Mouse (Mus musculus) forebrain, embryonic 10.5 days (tissue): ENCODE data around the gene 2610008E11Rik. TPM values are rescaled to one million over a fixed set of nuclear protein-coding genes. Genes with fewer than 3 reads are reported as not detected.
"Not testable (repeated sequence)": the region's sequence is repeated elsewhere in the genome, so short reads cannot be mapped to it uniquely, and the experiment has no call there.

Experiments used
- DNase-seq: peaks from one replicate; pipeline ENCODE4 v3.0.0-alpha.2; 2017; ENCODE audit warnings: low spot score; ENCODE audit errors: extremely low spot score
- H3K27ac ChIP-seq: fragments of 300-500 bp; sonication (generic); 2 replicates; pipeline ENCODE4 v1.5.1; 2016; ENCODE audit warnings: mild to moderate bottlenecking
- H3K27me3 ChIP-seq: fragments of 300-500 bp; sonication (generic); 2 replicates; pipeline ENCODE4 v1.6.1; 2016; ENCODE audit warnings: mild to moderate bottlenecking; ENCODE audit not compliant: poor library complexity, severe bottlenecking
- H3K36me3 ChIP-seq: fragments of 300-500 bp; sonication (generic); replicated peaks from 2 replicates; pipeline ENCODE4 v1.6.1; 2016; ENCODE audit warnings: mild to moderate bottlenecking, moderate library complexity
- H3K4me1 ChIP-seq: fragments of 300-500 bp; sonication (generic); 2 replicates; pipeline ENCODE4 v1.6.1; 2016
- H3K4me3 ChIP-seq: fragments of 300-500 bp; sonication (generic); 2 replicates; pipeline ENCODE4 v1.5.1; 2016; ENCODE audit warnings: mild to moderate bottlenecking, moderate library complexity
- H3K9me3 ChIP-seq: fragments of 300-500 bp; sonication (generic); 2 replicates; pipeline ENCODE4 v1.6.1; 2016; ENCODE audit warnings: mild to moderate bottlenecking, moderate library complexity
- WGBS: fragments of 180-500 bp; shearing (Covaris S2); methylation state at CpG from one replicate; pipeline ENCODE4 v1.1.7; 2016; 5-methylcytosine and 5-hydroxymethylcytosine counted together
- polyA plus RNA-seq: library from polyadenylated mRNA; unstranded; fragments of >200 nt; fragmentation: Nextera tagmentation; extraction: Ambion mirVana; gene quantifications from 2 replicates; pipeline ENCODE4 v1.2.1, GENCODE M21; 2016

The 2610008E11Rik gene
- 25.8 TPM in 2 replicates for polyA plus RNA-seq

GRCm38 (mm10) chr10:79097161-79097754 lies at the start of gene 2610008E11Rik:
Gene 2610008E11Rik, minus strand, starts transcription at chr10:79097600.
- H3K4me3 ChIP-seq, result peak within 1 kb of the TSS; percentile 89
- no peaks in the 10 kb centered on the region for H3K9me3 ChIP-seq
- H3K27me3 ChIP-seq, result no peaks in the 10 kb centered on the region
- peaks cover 17% of the 10 kb centered on the region for H3K4me1 ChIP-seq
- WGBS, result under 1% methylated on average over 36 of the region's 36 CpGs
- peaks cover 25% of the 10 kb centered on the region for H3K36me3 ChIP-seq
- peak within 1 kb of the TSS; percentile 99 for H3K27ac ChIP-seq
- DNase-seq, result peak; percentile 89

- Histone ChIP-seq H3K4me1 (0 out of 2 replicates have a peak, but pooled peaks cover 3% of the 10 kb centered on the region), H3K36me3 (no peaks in the 10 kb centered on the region), H3K27me3 (no peaks in the 10 kb centered on the region), H3K27ac (no peak overlapping the region; the same call in 1 of the 2 replicates), H3K9me3 (no peaks in the 10 kb centered on the region), H3K4me3 (no peak overlapping the region)
- 57% methylated on average over 4 of the region's 4 CpGs for whole genome bisulfite sequencing
- DNase-seq, result peak; percentile 42
Observed at GRCm38 (mm10) chr10:79116125-79116849, 18.9 kb upstream of the 2610008E11Rik start.

GRCm38 (mm10) chr10:79115085-79115484 lies 17.7 kb upstream of the 2610008E11Rik start:
- no peak for DNase-seq
- H3K27ac ChIP-seq, result no peak overlapping the region
- 81% methylated on average over 1 of the region's 1 CpGs for WGBS
- no peak overlapping the region for H3K4me3 ChIP-seq
- H3K4me1 ChIP-seq, result 0 out of 2 replicates have a peak, but pooled peaks cover 3% of the 10 kb centered on the region
- no peaks in the 10 kb centered on the region for H3K27me3 ChIP-seq
- no peaks in the 10 kb centered on the region for H3K36me3 ChIP-seq
- no peaks in the 10 kb centered on the region for H3K9me3 ChIP-seq

- H3K27ac ChIP-seq, result no peak overlapping the region
- no peaks in the 10 kb centered on the region for H3K36me3 ChIP-seq
- DNase-seq, result no peak
- peaks cover 9% of the 10 kb centered on the region for H3K4me1 ChIP-seq
- no peaks in the 10 kb centered on the region for H3K9me3 ChIP-seq
- no peaks in the 10 kb centered on the region for H3K27me3 ChIP-seq
- no peak overlapping the region for H3K4me3 ChIP-seq
- 89% methylated on average over 5 of the region's 5 CpGs for WGBS
Observed at GRCm38 (mm10) chr10:79110482-79110881, 13.1 kb upstream of the 2610008E11Rik start.

- no peaks in the 10 kb centered on the region for H3K36me3 ChIP-seq
- 79% methylated on average over 1 of the region's 1 CpGs for WGBS
- DNase-seq, result no peak
- no peaks in the 10 kb centered on the region for H3K9me3 ChIP-seq
- no peak overlapping the region for H3K4me3 ChIP-seq
- H3K27me3 ChIP-seq, result no peaks in the 10 kb centered on the region
- H3K27ac ChIP-seq, result no peak overlapping the region
- H3K4me1 ChIP-seq, result peaks cover 9% of the 10 kb centered on the region
Observed at GRCm38 (mm10) chr10:79109156-79109555, 11.8 kb upstream of the 2610008E11Rik start.

- Histone ChIP-seq H3K4me1 (peaks cover 9% of the 10 kb centered on the region), H3K27me3 (no peaks in the 10 kb centered on the region), H3K9me3 (no peaks in the 10 kb centered on the region), H3K27ac (no peak overlapping the region), H3K4me3 (no peak overlapping the region), H3K36me3 (no peaks in the 10 kb centered on the region)
- no peak for DNase-seq
- 77% methylated on average over 2 of the region's 2 CpGs for WGBS
Observed at GRCm38 (mm10) chr10:79107531-79107930, 10.1 kb upstream of the 2610008E11Rik start.

- Histone ChIP-seq H3K9me3 (no peaks in the 10 kb centered on the region), H3K4me3 (no peak overlapping the region), H3K27me3 (no peaks in the 10 kb centered on the region), H3K4me1 (peaks cover 9% of the 10 kb centered on the region), H3K36me3 (no peaks in the 10 kb centered on the region), H3K27ac (0 out of 2 replicates have a peak overlapping the region, but pooled peaks have one; percentile 51)
- WGBS, result 72% methylated on average over 8 of the region's 8 CpGs
- peak; percentile 14 for DNase-seq
Observed at GRCm38 (mm10) chr10:79106325-79107282, 9.2 kb upstream of the 2610008E11Rik start.

- DNase-seq, result no peak
- Histone ChIP-seq H3K36me3 (peaks cover 30% of the 10 kb centered on the region), H3K9me3 (no peaks in the 10 kb centered on the region), H3K27me3 (no peaks in the 10 kb centered on the region), H3K4me1 (peaks cover 17% of the 10 kb centered on the region), H3K27ac (peak overlapping the region; percentile 99), H3K4me3 (peak overlapping the region; percentile 89)
- 21% methylated on average over 2 of the region's 2 CpGs for WGBS
Observed at GRCm38 (mm10) chr10:79096706-79097105, 694 bp downstream of the 2610008E11Rik start.

GRCm38 (mm10) chr10:79091731-79092130 lies 5.7 kb downstream of the 2610008E11Rik start:
- Histone ChIP-seq H3K4me1 (peaks cover 17% of the 10 kb centered on the region), H3K36me3 (peaks cover 80% of the 10 kb centered on the region), H3K27ac (no peak overlapping the region), H3K27me3 (no peaks in the 10 kb centered on the region), H3K4me3 (no peak overlapping the region), H3K9me3 (no peaks in the 10 kb centered on the region; the same call in 1 of the 2 replicates)
- DNase-seq, result no peak

- no peaks in the 10 kb centered on the region; the same call in 1 of the 2 replicates for H3K9me3 ChIP-seq
- WGBS, result 77% methylated on average over 4 of the region's 4 CpGs
- no peaks in the 10 kb centered on the region for H3K4me1 ChIP-seq
- DNase-seq, result no peak
- no peaks in the 10 kb centered on the region for H3K27me3 ChIP-seq
- H3K36me3 ChIP-seq, result peaks cover 78% of the 10 kb centered on the region
- H3K27ac ChIP-seq, result no peak overlapping the region
- H3K4me3 ChIP-seq, result no peak overlapping the region
Observed at GRCm38 (mm10) chr10:79089000-79089399, 8.4 kb downstream of the 2610008E11Rik start.

- 96% methylated on average over 2 of the region's 2 CpGs for WGBS
- no peaks in the 10 kb centered on the region for H3K27me3 ChIP-seq
- no peak overlapping the region for H3K27ac ChIP-seq
- DNase-seq, result no peak
- H3K9me3 ChIP-seq, result no peaks in the 10 kb centered on the region; the same call in 1 of the 2 replicates
- no peaks in the 10 kb centered on the region for H3K4me1 ChIP-seq
- peaks cover 54% of the 10 kb centered on the region for H3K36me3 ChIP-seq
- no peak overlapping the region for H3K4me3 ChIP-seq
Observed at GRCm38 (mm10) chr10:79086577-79086976, 10.8 kb downstream of the 2610008E11Rik start.

- not testable (repeated sequence) for H3K27ac ChIP-seq, H3K4me3 ChIP-seq, H3K4me1 ChIP-seq, H3K27me3 ChIP-seq, DNase-seq
- 90% methylated on average over 3 of the region's 3 CpGs for WGBS
- Histone ChIP-seq H3K9me3 (peaks cover 38% of the 10 kb centered on the region), H3K36me3 (peaks cover 47% of the 10 kb centered on the region)
Observed at GRCm38 (mm10) chr10:79057370-79057769, 40.0 kb downstream of the 2610008E11Rik start.
